Mouse (Mus musculus): ENCODE data around the gene Has1. TPM values are rescaled to one million over a fixed set of nuclear protein-coding genes. Genes with fewer than 3 reads are reported as not detected.

The Has1 gene
- polyA plus RNA-seq, 1 experiment from 2014 or later = 0.13 TPM

- no peaks in the 10 kb centered on the region for H3K27me3 ChIP-seq (replicated peaks)
- H3K4me3 ChIP-seq = no peak overlapping the region
- H3K9ac ChIP-seq = no peak overlapping the region
- peaks cover 26% of the 10 kb centered on the region for H3K4me1 ChIP-seq
- H3K9me3 ChIP-seq (replicated peaks) = no peaks in the 10 kb centered on the region
- ATAC-seq = no peak
- peaks cover 10% of the 10 kb centered on the region for H3K36me3 ChIP-seq
- H3K4me2 ChIP-seq = no peak overlapping the region
- WGBS (ENCODE audit: insufficient replicate concordance) = 83% methylated on average over 7 of the region's 7 CpGs
- H3K27ac ChIP-seq = no peak overlapping the region
These were observed 14.2 kb downstream of the Has1 start for GRCm38 (mm10) chr17:17840796-17841195.

GRCm38 (mm10) chr17:17839276-17839675, 15.7 kb downstream of the Has1 start:
- Histone ChIP-seq H3K4me3 (no peak overlapping the region), H3K27me3 (replicated peaks) (no peaks in the 10 kb centered on the region), H3K27ac (no peak overlapping the region), H3K9me3 (replicated peaks) (no peaks in the 10 kb centered on the region), H3K4me2 (peak overlapping the region; percentile 81), H3K9ac (no peak overlapping the region), H3K4me1 (peaks cover 26% of the 10 kb centered on the region), H3K36me3 (peaks cover 10% of the 10 kb centered on the region)
- no peak for ATAC-seq
- 81% methylated on average over 2 of the region's 2 CpGs for WGBS (ENCODE audit: insufficient replicate concordance)

- Histone ChIP-seq H3K9me3 (replicated peaks) (no peaks in the 10 kb centered on the region), H3K27ac (peak overlapping the region; percentile 71), H3K36me3 (peaks cover 10% of the 10 kb centered on the region), H3K27me3 (replicated peaks) (no peaks in the 10 kb centered on the region), H3K4me3 (peak overlapping the region; percentile 68), H3K4me1 (peaks cover 26% of the 10 kb centered on the region), H3K4me2 (peak overlapping the region; percentile 81), H3K9ac (peak overlapping the region; percentile 74)
- WGBS (ENCODE audit: insufficient replicate concordance) = under 1% methylated on average over 38 of the region's 43 CpGs
- ATAC-seq = peak; percentile 99
These were observed 16.9 kb downstream of the Has1 start for GRCm38 (mm10) chr17:17837919-17838701.

- H3K27me3 ChIP-seq (replicated peaks) = no peaks in the 10 kb centered on the region
- ATAC-seq = no peak
- peaks cover 10% of the 10 kb centered on the region for H3K36me3 ChIP-seq
- H3K27ac ChIP-seq = peak overlapping the region; percentile 67
- peaks cover 26% of the 10 kb centered on the region for H3K4me1 ChIP-seq
- H3K9me3 ChIP-seq (replicated peaks) = no peaks in the 10 kb centered on the region
- H3K9ac ChIP-seq = peak overlapping the region; percentile 74
- H3K4me3 ChIP-seq = peak overlapping the region; percentile 68
- H3K4me2 ChIP-seq = peak overlapping the region; percentile 81
- 20% methylated on average over 13 of the region's 13 CpGs for WGBS (ENCODE audit: insufficient replicate concordance)
These were observed 17.6 kb downstream of the Has1 start for GRCm38 (mm10) chr17:17837426-17837825.

- Histone ChIP-seq H3K9me3 (replicated peaks) (no peaks in the 10 kb centered on the region), H3K27me3 (replicated peaks) (no peaks in the 10 kb centered on the region), H3K27ac (no peak overlapping the region), H3K4me3 (no peak overlapping the region), H3K4me1 (peaks cover 26% of the 10 kb centered on the region), H3K9ac (no peak overlapping the region), H3K4me2 (no peak overlapping the region), H3K36me3 (peaks cover 13% of the 10 kb centered on the region)
- WGBS (ENCODE audit: insufficient replicate concordance) = 68% methylated on average over 5 of the region's 5 CpGs
- no peak for ATAC-seq
These were observed 18.9 kb downstream of the Has1 start for GRCm38 (mm10) chr17:17836101-17836500.

GRCm38 (mm10) chr17:17834896-17835295, 20.1 kb downstream of the Has1 start:
- 0 out of 2 replicates have a peak, but pooled peaks cover 4% of the 10 kb centered on the region for H3K27me3 ChIP-seq (replicated peaks)
- no peak overlapping the region for H3K9ac ChIP-seq
- WGBS (ENCODE audit: insufficient replicate concordance) = 19% methylated on average over 1 of the region's 1 CpGs
- ATAC-seq = no peak
- no peak overlapping the region for H3K4me2 ChIP-seq
- H3K4me1 ChIP-seq = peaks cover 26% of the 10 kb centered on the region
- H3K27ac ChIP-seq = no peak overlapping the region
- H3K36me3 ChIP-seq = peaks cover 6% of the 10 kb centered on the region
- no peak overlapping the region for H3K4me3 ChIP-seq
- no peaks in the 10 kb centered on the region for H3K9me3 ChIP-seq (replicated peaks)

- no peak for ATAC-seq
- Histone ChIP-seq H3K27ac (no peak overlapping the region), H3K9me3 (replicated peaks) (no peaks in the 10 kb centered on the region), H3K4me1 (peaks cover 6% of the 10 kb centered on the region; the same call in 1 of the 2 replicates), H3K27me3 (replicated peaks) (peaks cover 45% of the 10 kb centered on the region), H3K4me3 (no peak overlapping the region), H3K4me2 (no peak overlapping the region), H3K36me3 (peaks cover 5% of the 10 kb centered on the region; the same call in 1 of the 2 replicates), H3K9ac (no peak overlapping the region)
- 40% methylated on average over 7 of the region's 7 CpGs for WGBS (ENCODE audit: insufficient replicate concordance)
These were observed 24.3 kb downstream of the Has1 start for GRCm38 (mm10) chr17:17830731-17831130.

GRCm38 (mm10) chr17:17829816-17830535, 25.0 kb downstream of the Has1 start:
- H3K4me2 ChIP-seq = peak overlapping the region; percentile 76
- H3K27me3 ChIP-seq (replicated peaks) = peaks cover 48% of the 10 kb centered on the region
- no peak overlapping the region for H3K27ac ChIP-seq
- peaks cover 6% of the 10 kb centered on the region; the same call in 1 of the 2 replicates for H3K4me1 ChIP-seq
- no peaks in the 10 kb centered on the region for H3K9me3 ChIP-seq (replicated peaks)
- H3K36me3 ChIP-seq = peaks cover 5% of the 10 kb centered on the region; the same call in 1 of the 2 replicates
- ATAC-seq = no peak
- H3K4me3 ChIP-seq = peak overlapping the region; percentile 58
- 65% methylated on average over 23 of the region's 23 CpGs for WGBS (ENCODE audit: insufficient replicate concordance)
- 0 out of 2 replicates have a peak overlapping the region, but pooled peaks have one; percentile 4 for H3K9ac ChIP-seq

GRCm38 (mm10) chr17:17829052-17829785, 25.8 kb downstream of the Has1 start:
- Histone ChIP-seq H3K4me2 (peak overlapping the region; percentile 76), H3K4me1 (peaks cover 6% of the 10 kb centered on the region; the same call in 1 of the 2 replicates), H3K9ac (0 out of 2 replicates have a peak overlapping the region, but pooled peaks have one; percentile 46), H3K9me3 (replicated peaks) (no peaks in the 10 kb centered on the region), H3K36me3 (peaks cover 5% of the 10 kb centered on the region; the same call in 1 of the 2 replicates), H3K27ac (no peak overlapping the region), H3K4me3 (peak overlapping the region; percentile 58), H3K27me3 (replicated peaks) (peaks cover 48% of the 10 kb centered on the region)
- WGBS (ENCODE audit: insufficient replicate concordance) = 17% methylated on average over 6 of the region's 6 CpGs
- no peak for ATAC-seq

- 0 out of 2 replicates have a peak, but pooled peaks have one; percentile 5 for ATAC-seq
- peak overlapping the region; percentile 58 for H3K4me3 ChIP-seq
- 6% methylated on average over 9 of the region's 15 CpGs for WGBS (ENCODE audit: insufficient replicate concordance)
- H3K4me1 ChIP-seq = peaks cover 6% of the 10 kb centered on the region; the same call in 1 of the 2 replicates
- peak overlapping the region; percentile 46; the same call in 1 of the 2 replicates for H3K9ac ChIP-seq
- peaks cover 48% of the 10 kb centered on the region for H3K27me3 ChIP-seq (replicated peaks)
- peak overlapping the region; percentile 75 for H3K27ac ChIP-seq
- H3K36me3 ChIP-seq = peaks cover 5% of the 10 kb centered on the region; the same call in 1 of the 2 replicates
- H3K9me3 ChIP-seq (replicated peaks) = no peaks in the 10 kb centered on the region
- H3K4me2 ChIP-seq = peak overlapping the region; percentile 76
These were observed 26.6 kb downstream of the Has1 start for GRCm38 (mm10) chr17:17828191-17828981.

Data from liver, embryonic 12.5 days (tissue).